Mouse (Mus musculus): Measurements from ENCODE around the gene Gm8251. TPM values are rescaled to one million over a fixed set of nuclear protein-coding genes. Genes with fewer than 3 reads are reported as not detected.

Gene Gm8251
- 0.35 and 0.41 TPM in 2 replicates for polyA plus RNA-seq (2012; rRNA removed)

GRCm38 (mm10) chr1:44061836-44062235, at the start of gene Gm8251:
Gene Gm8251, minus strand, starts transcription at chr1:44061936.

GRCm38 (mm10) chr1:44102259-44102717, 40.6 kb upstream of the Gm8251 start, which contains the start of gene Tex30:
Gene Tex30, minus strand, starts transcription at chr1:44102441.

GRCm38 (mm10) chr1:44019934-44020333, 41.8 kb downstream of the Gm8251 start, which contains the start of gene Mettl21c:
Gene Mettl21c, minus strand, starts transcription at chr1:44020034.

Other genes starting within 250 kb of the Gm8251 start
- 10.0 and 11.3 TPM in 2 replicates for gene Uxs1, start 234.1 kb downstream of the Gm8251 start, polyA plus RNA-seq (2012; rRNA removed)
- 11.3 and 11.9 TPM in 2 replicates for gene Tpp2, start 128.3 kb downstream of the Gm8251 start, polyA plus RNA-seq (2012; rRNA removed)
- gene Mettl21c, start 41.9 kb downstream of the Gm8251 start, polyA plus RNA-seq (2012; rRNA removed) = 0.02 and 0.03 TPM in 2 replicates
- 22.9 and 25.3 TPM in 2 replicates for gene Tex30, start 40.5 kb upstream of the Gm8251 start, polyA plus RNA-seq (2012; rRNA removed)
- gene Kdelc1, start 56.9 kb upstream of the Gm8251 start, polyA plus RNA-seq (2012; rRNA removed) = 10.0 and 11.7 TPM in 2 replicates
- 2.3 and 2.6 TPM in 2 replicates for gene Bivm, start 57.0 kb upstream of the Gm8251 start, polyA plus RNA-seq (2012; rRNA removed)
- gene Ercc5, start 85.8 kb upstream of the Gm8251 start, polyA plus RNA-seq (2012; rRNA removed) = 4.7 and 5.1 TPM in 2 replicates
- gene Mettl21e, start 157.0 kb upstream of the Gm8251 start, polyA plus RNA-seq (2012; rRNA removed) = not detected in 2 replicates

Data from liver, embryonic 14 days (tissue).